Mouse (Mus musculus) neural tube, embryonic 12.5 days (tissue): ENCODE data around the gene 1110059E24Rik. TPM values are rescaled to one million over a fixed set of nuclear protein-coding genes. Genes with fewer than 3 reads are reported as not detected.
"Not testable (repeated sequence)": the region's sequence is repeated elsewhere in the genome, so short reads cannot be mapped to it uniquely, and the experiment has no call there.

Source experiments
- ATAC-seq: fragments of 200-750 bp; cut with Nextera tagmentation; 2 replicates; pipeline ENCODE4 v1.8.0; 2017; ENCODE audit warnings: low read depth, mild to moderate bottlenecking, moderate TSS enrichment, moderate library complexity; ENCODE audit not compliant: low FRiP score
- H3K27ac ChIP-seq: fragments of 300-500 bp; sonication (generic); 2 replicates; pipeline ENCODE4 v1.5.1; 2016
- H3K27me3 ChIP-seq: fragments of 300-500 bp; sonication (generic); replicated peaks from 2 replicates; pipeline ENCODE4 v1.6.1; 2016; ENCODE audit warnings: mild to moderate bottlenecking
- H3K36me3 ChIP-seq: fragments of 300-500 bp; sonication (generic); 2 replicates; pipeline ENCODE4 v1.6.1; 2016; ENCODE audit warnings: mild to moderate bottlenecking
- H3K4me1 ChIP-seq: fragments of 300-500 bp; sonication (generic); 2 replicates; pipeline ENCODE4 v1.6.1; 2016
- H3K4me2 ChIP-seq: fragments of 300-500 bp; sonication (generic); replicated peaks from 2 replicates; pipeline ENCODE4 v1.6.1; 2016; ENCODE audit warnings: mild to moderate bottlenecking
- H3K4me3 ChIP-seq: fragments of 300-500 bp; sonication (generic); 2 replicates; pipeline ENCODE4 v1.5.1; 2016
- H3K9ac ChIP-seq: fragments of 300-500 bp; sonication (generic); 2 replicates; pipeline ENCODE4 v1.6.1; 2016; ENCODE audit warnings: mild to moderate bottlenecking
- H3K9me3 ChIP-seq: fragments of 300-500 bp; sonication (generic); 2 replicates; pipeline ENCODE4 v1.6.1; 2016; ENCODE audit warnings: mild to moderate bottlenecking
- WGBS: fragments of 180-500 bp; shearing (Covaris S2); methylation state at CpG from one replicate; pipeline ENCODE4 v1.1.7; 2016; 5-methylcytosine and 5-hydroxymethylcytosine counted together
- polyA plus RNA-seq: library from polyadenylated mRNA; unstranded; fragments of >200 nt; fragmentation: Nextera tagmentation; extraction: Ambion mirVana; gene quantifications from 2 replicates; pipeline ENCODE4 v1.2.1, GENCODE M21; 2016

1110059E24Rik gene
- polyA plus RNA-seq, 1 experiment from 2014 or later: 50.0 TPM

GRCm38 (mm10) chr19:21645301-21645700 lies 7.5 kb downstream of the 1110059E24Rik start:
- no peak overlapping the region for H3K4me3 ChIP-seq
- no peak overlapping the region for H3K4me2 ChIP-seq
- no peak for ATAC-seq
- H3K9ac ChIP-seq: no peak overlapping the region
- no peaks in the 10 kb centered on the region for H3K36me3 ChIP-seq
- 70% methylated on average over 4 of the region's 4 CpGs for WGBS
- H3K27me3 ChIP-seq: no peaks in the 10 kb centered on the region
- H3K9me3 ChIP-seq: no peaks in the 10 kb centered on the region
- no peak overlapping the region for H3K27ac ChIP-seq
- H3K4me1 ChIP-seq: no peaks in the 10 kb centered on the region

GRCm38 (mm10) chr19:21643935-21644334 lies 8.8 kb downstream of the 1110059E24Rik start:
- Histone ChIP-seq H3K9me3 (no peaks in the 10 kb centered on the region), H3K4me1 (no peaks in the 10 kb centered on the region), H3K36me3 (no peaks in the 10 kb centered on the region), H3K27ac (no peak overlapping the region), H3K4me3 (no peak overlapping the region), H3K27me3 (no peaks in the 10 kb centered on the region), H3K9ac (no peak overlapping the region), H3K4me2 (no peak overlapping the region)
- ATAC-seq: no peak
- WGBS: 84% methylated on average over 1 of the region's 1 CpGs

- WGBS: 80% methylated on average over 7 of the region's 7 CpGs
- no peak overlapping the region for H3K27ac ChIP-seq
Measured at GRCm38 (mm10) chr19:21637672-21638071, 15.1 kb downstream of the 1110059E24Rik start.

GRCm38 (mm10) chr19:21636907-21637306 lies 15.9 kb downstream of the 1110059E24Rik start:
- Histone ChIP-seq H3K36me3 (no peaks in the 10 kb centered on the region), H3K27ac (no peak overlapping the region), H3K9ac (no peak overlapping the region), H3K9me3 (no peaks in the 10 kb centered on the region), H3K4me2 (no peak overlapping the region), H3K4me3 (no peak overlapping the region), H3K27me3 (no peaks in the 10 kb centered on the region), H3K4me1 (no peaks in the 10 kb centered on the region)
- 93% methylated on average over 3 of the region's 3 CpGs for WGBS
- ATAC-seq: no peak

More at GRCm38 (mm10) chr19:21637672-21638071, 15.1 kb downstream of the 1110059E24Rik start:
- H3K36me3 ChIP-seq: no peaks in the 10 kb centered on the region
- no peak overlapping the region for H3K4me3 ChIP-seq
- H3K9me3 ChIP-seq: no peaks in the 10 kb centered on the region
- no peak overlapping the region for H3K9ac ChIP-seq
- no peaks in the 10 kb centered on the region for H3K4me1 ChIP-seq
- no peak overlapping the region for H3K4me2 ChIP-seq
- no peaks in the 10 kb centered on the region for H3K27me3 ChIP-seq
- ATAC-seq: no peak

GRCm38 (mm10) chr19:21635406-21635805 lies 17.4 kb downstream of the 1110059E24Rik start:
- Histone ChIP-seq H3K36me3 (no peaks in the 10 kb centered on the region), H3K4me1 (no peaks in the 10 kb centered on the region; the same call in 1 of the 2 replicates), H3K9ac (no peak overlapping the region), H3K9me3 (no peaks in the 10 kb centered on the region), H3K27ac (no peak overlapping the region), H3K4me3 (no peak overlapping the region), H3K27me3 (no peaks in the 10 kb centered on the region), H3K4me2 (no peak overlapping the region)
- ATAC-seq: no peak
- WGBS: 88% methylated on average over 2 of the region's 2 CpGs

GRCm38 (mm10) chr19:21630656-21631331 lies 22.0 kb downstream of the 1110059E24Rik start:
- Histone ChIP-seq H3K4me3 (no peak overlapping the region), H3K27ac (no peak overlapping the region), H3K9me3 (no peaks in the 10 kb centered on the region), H3K36me3 (no peaks in the 10 kb centered on the region), H3K4me1 (no peaks in the 10 kb centered on the region; the same call in 1 of the 2 replicates), H3K9ac (no peak overlapping the region), H3K27me3 (no peaks in the 10 kb centered on the region), H3K4me2 (no peak overlapping the region)
- 65% methylated on average over 14 of the region's 14 CpGs for WGBS
- no peak for ATAC-seq

GRCm38 (mm10) chr19:21629501-21629900 lies 23.3 kb downstream of the 1110059E24Rik start:
- H3K36me3 ChIP-seq: no peaks in the 10 kb centered on the region
- ATAC-seq: no peak
- no peak overlapping the region for H3K27ac ChIP-seq
- no peaks in the 10 kb centered on the region; the same call in 1 of the 2 replicates for H3K4me1 ChIP-seq
- no peak overlapping the region for H3K4me2 ChIP-seq
- no peak overlapping the region for H3K4me3 ChIP-seq
- WGBS: 50% methylated on average over 1 of the region's 1 CpGs
- H3K27me3 ChIP-seq: no peaks in the 10 kb centered on the region
- no peak overlapping the region for H3K9ac ChIP-seq
- no peaks in the 10 kb centered on the region for H3K9me3 ChIP-seq

GRCm38 (mm10) chr19:21629030-21629429 lies 23.7 kb downstream of the 1110059E24Rik start:
- Histone ChIP-seq H3K4me1 (no peaks in the 10 kb centered on the region; the same call in 1 of the 2 replicates), H3K36me3 (no peaks in the 10 kb centered on the region), H3K9ac (no peak overlapping the region), H3K4me3 (no peak overlapping the region), H3K9me3 (no peaks in the 10 kb centered on the region), H3K27ac (no peak overlapping the region), H3K4me2 (no peak overlapping the region), H3K27me3 (no peaks in the 10 kb centered on the region)
- no peak for ATAC-seq
- 88% methylated on average over 1 of the region's 1 CpGs for WGBS

- H3K27me3 ChIP-seq, ATAC-seq: not testable (repeated sequence)
Measured at GRCm38 (mm10) chr19:21628440-21628839, 24.3 kb downstream of the 1110059E24Rik start.

GRCm38 (mm10) chr19:21626271-21626988 lies 26.3 kb downstream of the 1110059E24Rik start:
- H3K4me3 ChIP-seq: no peak overlapping the region
- H3K27me3 ChIP-seq: no peaks in the 10 kb centered on the region
- no peak overlapping the region for H3K27ac ChIP-seq
- no peaks in the 10 kb centered on the region; the same call in 1 of the 2 replicates for H3K4me1 ChIP-seq
- no peak overlapping the region for H3K9ac ChIP-seq
- no peak overlapping the region for H3K4me2 ChIP-seq
- H3K9me3 ChIP-seq: no peaks in the 10 kb centered on the region
- 90% methylated on average over 6 of the region's 6 CpGs for WGBS
- H3K36me3 ChIP-seq: no peaks in the 10 kb centered on the region
- ATAC-seq: no peak

More at GRCm38 (mm10) chr19:21628440-21628839, 24.3 kb downstream of the 1110059E24Rik start:
- not testable (repeated sequence) for H3K9ac ChIP-seq, H3K27ac ChIP-seq, H3K4me1 ChIP-seq, H3K9me3 ChIP-seq, H3K4me3 ChIP-seq, H3K4me2 ChIP-seq, H3K36me3 ChIP-seq
- 61% methylated on average over 11 of the region's 11 CpGs for WGBS

GRCm38 (mm10) chr19:21624148-21624535 lies 28.6 kb downstream of the 1110059E24Rik start:
- Histone ChIP-seq H3K9ac (no peak overlapping the region), H3K4me2 (no peak overlapping the region), H3K4me3 (no peak overlapping the region), H3K36me3 (no peaks in the 10 kb centered on the region), H3K27ac (no peak overlapping the region), H3K27me3 (no peaks in the 10 kb centered on the region), H3K4me1 (no peaks in the 10 kb centered on the region), H3K9me3 (no peaks in the 10 kb centered on the region)
- no peak for ATAC-seq
- WGBS: 86% methylated on average over 4 of the region's 4 CpGs

GRCm38 (mm10) chr19:21623410-21624147 lies 29.2 kb downstream of the 1110059E24Rik start:
- 56% methylated on average over 3 of the region's 3 CpGs for WGBS
- Histone ChIP-seq H3K9me3 (no peaks in the 10 kb centered on the region), H3K27ac (no peak overlapping the region), H3K4me3 (no peak overlapping the region), H3K4me2 (no peak overlapping the region), H3K4me1 (no peaks in the 10 kb centered on the region), H3K36me3 (no peaks in the 10 kb centered on the region), H3K9ac (no peak overlapping the region), H3K27me3 (no peaks in the 10 kb centered on the region)
- no peak for ATAC-seq
